Mouse (Mus musculus) hindbrain, embryonic 16.5 days (tissue): ENCODE data around the gene Adk. TPM values are rescaled to one million over a fixed set of nuclear protein-coding genes. Genes with fewer than 3 reads are reported as not detected.
A peak's percentile ranks its signal among the peaks of the same experiment; 100 is the strongest.

Experiments used
- ATAC-seq: fragments of 200-750 bp; cut with Nextera tagmentation; 2 replicates; pipeline ENCODE4 v1.8.0; 2017; ENCODE audit warnings: moderate TSS enrichment, moderate library complexity
- H3K27ac ChIP-seq: fragments of 300-500 bp; sonication (generic); 2 replicates; pipeline ENCODE4 v1.5.1; 2014; ENCODE audit warnings: low read depth, mild to moderate bottlenecking, control low read depth, low read length, moderate library complexity
- H3K27me3 ChIP-seq: fragments of 300-500 bp; sonication (generic); replicated peaks from 2 replicates; pipeline ENCODE4 v1.6.1; 2014; ENCODE audit warnings: low read length; ENCODE audit not compliant: control insufficient read depth, insufficient read depth
- H3K36me3 ChIP-seq: fragments of 300-500 bp; sonication (generic); 2 replicates; pipeline ENCODE4 v1.6.1; 2014; ENCODE audit warnings: mild to moderate bottlenecking, low read length, moderate library complexity, mixed read lengths; ENCODE audit not compliant: control insufficient read depth, insufficient read depth
- H3K4me1 ChIP-seq: fragments of 300-500 bp; sonication (generic); 2 replicates; pipeline ENCODE4 v1.6.1; 2014; ENCODE audit warnings: low read depth, low read length; ENCODE audit not compliant: control insufficient read depth, insufficient read depth
- H3K4me2 ChIP-seq: fragments of 300-500 bp; sonication (generic); 2 replicates; pipeline ENCODE4 v1.6.1; 2014; ENCODE audit warnings: mild to moderate bottlenecking, low read length, control low read depth, moderate library complexity
- H3K4me3 ChIP-seq: fragments of 300-500 bp; sonication (generic); 2 replicates; pipeline ENCODE4 v1.5.1; 2014; ENCODE audit warnings: mild to moderate bottlenecking, low read length, control low read depth, moderate library complexity
- H3K9ac ChIP-seq: fragments of 300-500 bp; sonication (generic); 2 replicates; pipeline ENCODE4 v1.6.1; 2014; ENCODE audit warnings: low read depth, mild to moderate bottlenecking, control low read depth, low read length, moderate library complexity
- H3K9me3 ChIP-seq: fragments of 300-500 bp; sonication (generic); 2 replicates; pipeline ENCODE4 v1.6.1; 2014; ENCODE audit warnings: mild to moderate bottlenecking, low read length, moderate library complexity; ENCODE audit not compliant: control insufficient read depth
- WGBS: fragments of 180-500 bp; shearing (Covaris S2); extraction: QIAGEN DNeasy Blood & Tissue Kit; methylation state at CpG from one replicate; pipeline ENCODE4 v1.1.7; 2014; 5-methylcytosine and 5-hydroxymethylcytosine counted together
- polyA plus RNA-seq: library from polyadenylated mRNA; unstranded; fragments of >200 nt; fragmentation: Nextera tagmentation; extraction: Ambion mirVana; gene quantifications from 2 replicates; pipeline ENCODE4 v1.2.1, GENCODE M21; 2015

Adk gene
- polyA plus RNA-seq, 1 experiment from 2014 or later, result 45.9 TPM

- WGBS, result 4% methylated on average over 5 of the region's 5 CpGs
- no peak overlapping the region for H3K9ac ChIP-seq
Measured at GRCm38 (mm10) chr14:21369127-21369526, 316.8 kb downstream of the Adk start.

GRCm38 (mm10) chr14:21371946-21372345 is 319.6 kb downstream of the Adk start:
- no peaks in the 10 kb centered on the region for H3K36me3 ChIP-seq
- H3K9ac ChIP-seq, result no peak overlapping the region
- H3K27ac ChIP-seq, result no peak overlapping the region
- no peaks in the 10 kb centered on the region for H3K27me3 ChIP-seq
- WGBS, result 57% methylated on average over 2 of the region's 2 CpGs
- no peak overlapping the region for H3K4me3 ChIP-seq
- peaks cover 5% of the 10 kb centered on the region for H3K4me1 ChIP-seq
- no peaks in the 10 kb centered on the region for H3K9me3 ChIP-seq
- no peak overlapping the region for H3K4me2 ChIP-seq
- no peak for ATAC-seq

More at GRCm38 (mm10) chr14:21369127-21369526, 316.8 kb downstream of the Adk start:
- Histone ChIP-seq H3K27me3 (no peaks in the 10 kb centered on the region), H3K36me3 (no peaks in the 10 kb centered on the region), H3K4me1 (peaks cover 5% of the 10 kb centered on the region), H3K27ac (peak overlapping the region; percentile 59), H3K4me3 (no peak overlapping the region), H3K9me3 (no peaks in the 10 kb centered on the region; the same call in 1 of the 2 replicates), H3K4me2 (peak overlapping the region; percentile 4; the same call in 1 of the 2 replicates)
- ATAC-seq, result peak; percentile 98

- H3K9ac ChIP-seq, result no peak overlapping the region
Measured at GRCm38 (mm10) chr14:21372689-21373088, 320.3 kb downstream of the Adk start.

GRCm38 (mm10) chr14:21383701-21384428 is 331.5 kb downstream of the Adk start:
- Histone ChIP-seq H3K4me2 (no peak overlapping the region), H3K36me3 (0 out of 2 replicates have a peak, but pooled peaks cover 3% of the 10 kb centered on the region), H3K27ac (no peak overlapping the region), H3K4me3 (no peak overlapping the region), H3K4me1 (no peaks in the 10 kb centered on the region), H3K9me3 (no peaks in the 10 kb centered on the region), H3K9ac (no peak overlapping the region), H3K27me3 (no peaks in the 10 kb centered on the region)
- ATAC-seq, result peak; percentile 56
- 37% methylated on average over 5 of the region's 5 CpGs for WGBS

More at GRCm38 (mm10) chr14:21372689-21373088, 320.3 kb downstream of the Adk start:
- no peaks in the 10 kb centered on the region for H3K9me3 ChIP-seq
- ATAC-seq, result no peak
- H3K4me1 ChIP-seq, result peaks cover 5% of the 10 kb centered on the region
- no peaks in the 10 kb centered on the region for H3K27me3 ChIP-seq
- WGBS, result 78% methylated on average over 5 of the region's 5 CpGs
- no peaks in the 10 kb centered on the region for H3K36me3 ChIP-seq
- no peak overlapping the region for H3K4me2 ChIP-seq
- no peak overlapping the region for H3K27ac ChIP-seq
- H3K4me3 ChIP-seq, result no peak overlapping the region

GRCm38 (mm10) chr14:21399506-21399905 is 347.1 kb downstream of the Adk start:
- Histone ChIP-seq H3K9ac (no peak overlapping the region), H3K27me3 (no peaks in the 10 kb centered on the region), H3K4me2 (no peak overlapping the region), H3K4me1 (peaks cover 6% of the 10 kb centered on the region), H3K9me3 (no peaks in the 10 kb centered on the region), H3K36me3 (no peaks in the 10 kb centered on the region), H3K4me3 (no peak overlapping the region), H3K27ac (no peak overlapping the region)
- WGBS, result 94% methylated on average over 7 of the region's 7 CpGs
- no peak for ATAC-seq

GRCm38 (mm10) chr14:21402157-21402601 is 349.8 kb downstream of the Adk start:
- no peaks in the 10 kb centered on the region for H3K27me3 ChIP-seq
- peak overlapping the region; percentile 5; the same call in 1 of the 2 replicates for H3K4me2 ChIP-seq
- no peak overlapping the region for H3K4me3 ChIP-seq
- H3K9me3 ChIP-seq, result no peaks in the 10 kb centered on the region
- H3K27ac ChIP-seq, result peak overlapping the region; percentile 59
- H3K9ac ChIP-seq, result no peak overlapping the region
- H3K4me1 ChIP-seq, result peaks cover 6% of the 10 kb centered on the region
- 17% methylated on average over 8 of the region's 8 CpGs for WGBS
- H3K36me3 ChIP-seq, result no peaks in the 10 kb centered on the region
- peak; percentile 82 for ATAC-seq

- Histone ChIP-seq H3K9ac (no peak overlapping the region), H3K4me3 (no peak overlapping the region), H3K27ac (peak overlapping the region; percentile 59), H3K9me3 (0 out of 2 replicates have a peak, but pooled peaks cover 2% of the 10 kb centered on the region), H3K36me3 (no peaks in the 10 kb centered on the region), H3K4me2 (peak overlapping the region; percentile 5; the same call in 1 of the 2 replicates), H3K4me1 (peaks cover 6% of the 10 kb centered on the region), H3K27me3 (no peaks in the 10 kb centered on the region)
- WGBS, result 46% methylated on average over 8 of the region's 8 CpGs
- no peak for ATAC-seq
Measured at GRCm38 (mm10) chr14:21402621-21403405, 350.4 kb downstream of the Adk start.

GRCm38 (mm10) chr14:21406946-21407345 is 354.6 kb downstream of the Adk start:
- 78% methylated on average over 5 of the region's 5 CpGs for WGBS
- no peak for ATAC-seq
- Histone ChIP-seq H3K9me3 (0 out of 2 replicates have a peak, but pooled peaks cover 2% of the 10 kb centered on the region), H3K4me1 (peaks cover 5% of the 10 kb centered on the region), H3K4me3 (no peak overlapping the region), H3K9ac (no peak overlapping the region), H3K36me3 (no peaks in the 10 kb centered on the region), H3K4me2 (no peak overlapping the region), H3K27ac (no peak overlapping the region), H3K27me3 (no peaks in the 10 kb centered on the region)

GRCm38 (mm10) chr14:21408846-21409245 is 356.5 kb downstream of the Adk start:
- Histone ChIP-seq H3K36me3 (no peaks in the 10 kb centered on the region), H3K27ac (no peak overlapping the region), H3K4me1 (no peaks in the 10 kb centered on the region), H3K9me3 (0 out of 2 replicates have a peak, but pooled peaks cover 2% of the 10 kb centered on the region), H3K4me3 (no peak overlapping the region), H3K27me3 (no peaks in the 10 kb centered on the region), H3K4me2 (no peak overlapping the region), H3K9ac (no peak overlapping the region)
- 45% methylated on average over 4 of the region's 4 CpGs for WGBS
- ATAC-seq, result no peak
